Mouse (Mus musculus) forebrain, embryonic 11.5 days (tissue): Measurements from ENCODE around the gene Picalm. TPM values are rescaled to one million over a fixed set of nuclear protein-coding genes. Genes with fewer than 3 reads are reported as not detected.

ENCODE experiments used
- ATAC-seq: fragments of 200-750 bp; cut with Nextera tagmentation; replicated peaks from 2 replicates; pipeline ENCODE4 v1.8.0; 2017; ENCODE audit warnings: moderate TSS enrichment; ENCODE audit not compliant: low FRiP score
- DNase-seq: peaks from one replicate; pipeline ENCODE4 v3.0.0-alpha.2; 2017; ENCODE audit warnings: low spot score
- H3K27ac ChIP-seq: fragments of 300-500 bp; sonication (generic); 2 replicates; pipeline ENCODE4 v1.5.1; 2014; ENCODE audit warnings: low read depth, low read length
- H3K27me3 ChIP-seq: fragments of 300-500 bp; sonication (generic); 2 replicates; pipeline ENCODE4 v1.6.1; 2014; ENCODE audit warnings: mild to moderate bottlenecking, low read length, mixed read lengths; ENCODE audit not compliant: control insufficient read depth, insufficient read depth
- H3K36me3 ChIP-seq: fragments of 300-500 bp; sonication (generic); 2 replicates; pipeline ENCODE4 v1.6.1; 2014; ENCODE audit warnings: mild to moderate bottlenecking, low read length, moderate library complexity, mixed read lengths; ENCODE audit not compliant: control insufficient read depth, insufficient read depth
- H3K4me1 ChIP-seq: fragments of 300-500 bp; sonication (generic); replicated peaks from 2 replicates; pipeline ENCODE4 v1.6.1; 2014; ENCODE audit warnings: low read length, mixed read lengths; ENCODE audit not compliant: control insufficient read depth, insufficient read depth
- H3K4me2 ChIP-seq: fragments of 300-500 bp; sonication (generic); 2 replicates; pipeline ENCODE4 v1.6.1; 2014; ENCODE audit warnings: low read depth, mild to moderate bottlenecking, low read length, moderate library complexity, mixed read lengths; ENCODE audit not compliant: severe bottlenecking
- H3K4me3 ChIP-seq: fragments of 300-500 bp; sonication (generic); 2 replicates; pipeline ENCODE4 v1.5.1; 2014; ENCODE audit warnings: low read depth, low read length
- H3K9ac ChIP-seq: fragments of 300-500 bp; sonication (generic); 2 replicates; pipeline ENCODE4 v1.6.1; 2014; ENCODE audit warnings: low read length
- H3K9me3 ChIP-seq: fragments of 300-500 bp; sonication (generic); 2 replicates; pipeline ENCODE4 v1.6.1; 2016; ENCODE audit warnings: low read length, mixed read lengths; ENCODE audit not compliant: control insufficient read depth
- WGBS: fragments of 180-500 bp; shearing (Covaris S2); extraction: QIAGEN DNeasy Blood & Tissue Kit; methylation state at CpG from one replicate; pipeline ENCODE4 v1.1.7; 2014; 5-methylcytosine and 5-hydroxymethylcytosine counted together
- polyA plus RNA-seq: library from polyadenylated mRNA; unstranded; fragments of >200 nt; fragmentation: Nextera tagmentation; extraction: Ambion mirVana; gene quantifications from 2 replicates; pipeline ENCODE4 v1.2.1, GENCODE M21; 2014

Gene Picalm
- polyA plus RNA-seq, 1 experiment from 2014 or later, result 36.7 TPM

DNA sequence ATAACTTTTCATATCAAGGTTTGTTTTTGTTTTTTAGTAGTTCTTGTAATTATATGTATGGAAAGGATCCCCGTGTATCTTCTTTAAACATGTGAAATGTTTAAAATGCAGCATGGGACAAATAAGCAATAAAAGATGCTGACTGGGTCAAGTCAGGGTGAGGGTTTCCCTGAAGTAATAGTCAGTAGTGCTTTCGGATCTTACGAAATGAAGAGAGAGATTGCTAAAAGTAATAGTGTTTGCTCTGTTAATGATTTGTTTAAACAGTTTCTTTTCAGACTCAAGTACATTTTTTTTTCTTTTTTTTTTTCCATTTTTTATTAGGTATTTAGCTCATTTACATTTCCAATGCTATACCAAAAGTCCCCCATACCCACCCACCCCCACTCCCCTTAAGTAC, 10.3 kb downstream of the Picalm start:
- Histone ChIP-seq H3K9me3 (no peaks in the 10 kb centered on the region), H3K4me1 (no peaks in the 10 kb centered on the region), H3K4me3 (no peak overlapping the region), H3K4me2 (no peak overlapping the region), H3K36me3 (no peaks in the 10 kb centered on the region), H3K27me3 (no peaks in the 10 kb centered on the region), H3K9ac (no peak overlapping the region), H3K27ac (no peak overlapping the region)
- DNase-seq, result no peak
- 87% methylated on average over 3 of the region's 3 CpGs for WGBS
- ATAC-seq, result no peak

DNA sequence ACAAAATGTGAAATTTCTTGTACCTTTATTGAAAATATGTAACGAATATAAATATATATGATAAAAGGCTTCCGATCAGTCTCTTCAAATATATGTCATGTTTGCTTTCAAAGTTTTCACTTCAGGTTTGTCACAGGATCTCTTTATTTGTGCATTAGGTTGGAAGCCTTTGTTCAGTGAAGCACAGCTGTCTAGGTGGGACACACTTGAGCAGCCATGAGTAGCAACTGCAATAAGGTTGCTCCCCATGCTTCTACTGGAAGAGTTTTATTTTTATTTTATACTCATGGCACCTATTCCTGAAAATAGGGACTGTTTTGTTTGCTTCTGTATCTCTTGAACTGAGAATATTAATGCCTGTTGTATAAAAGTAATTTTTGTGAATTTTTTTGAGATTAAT, 14.3 kb downstream of the Picalm start:
- H3K9me3 ChIP-seq, result no peaks in the 10 kb centered on the region
- H3K36me3 ChIP-seq, result no peaks in the 10 kb centered on the region
- H3K4me2 ChIP-seq, result no peak overlapping the region
- 94% methylated on average over 2 of the region's 2 CpGs for WGBS
- no peak overlapping the region for H3K9ac ChIP-seq
- no peak overlapping the region for H3K4me3 ChIP-seq
- ATAC-seq (no peak), DNase-seq (no peak)
- H3K27me3 ChIP-seq, result no peaks in the 10 kb centered on the region
- no peaks in the 10 kb centered on the region for H3K4me1 ChIP-seq
- H3K27ac ChIP-seq, result no peak overlapping the region

DNA sequence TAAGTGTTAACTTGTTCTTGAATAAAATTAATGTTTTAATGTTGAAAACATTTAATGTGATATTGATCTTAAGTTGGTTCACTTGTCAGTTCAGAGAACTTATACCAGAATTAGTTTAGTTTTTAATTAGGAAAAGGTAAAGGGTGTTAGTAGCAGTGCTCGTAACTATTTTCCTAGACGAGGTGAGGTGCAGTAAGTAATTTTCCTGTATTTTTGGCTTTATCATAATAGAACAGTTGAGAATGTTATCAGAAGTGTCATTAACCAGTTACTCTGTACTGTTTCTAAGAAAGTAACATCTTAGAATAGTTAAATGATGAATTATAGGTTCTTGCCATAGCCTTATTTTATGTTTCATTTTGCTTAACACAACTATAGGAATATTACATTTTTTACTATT, 15.0 kb downstream of the Picalm start:
- no peaks in the 10 kb centered on the region for H3K27me3 ChIP-seq
- 91% methylated on average over 2 of the region's 2 CpGs for WGBS

DNA sequence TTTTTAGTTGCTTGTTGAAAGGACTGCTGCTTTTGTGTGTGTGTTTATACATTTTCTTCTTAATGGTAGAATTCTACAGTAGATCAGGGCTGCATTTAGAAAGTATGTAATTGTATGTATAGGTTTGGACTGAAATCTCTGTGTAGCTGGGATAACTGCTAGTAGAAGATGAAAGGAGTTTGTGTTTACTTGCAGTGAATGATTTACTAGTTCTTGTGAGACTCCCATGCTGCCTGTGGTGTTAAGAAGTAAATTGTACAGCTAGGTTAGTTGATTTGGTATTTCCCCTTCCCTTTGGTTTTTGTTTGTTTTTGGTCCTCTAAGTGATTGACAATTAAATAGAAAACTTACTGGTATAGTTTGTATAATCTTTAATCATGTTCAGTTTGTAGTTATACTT, 15.4 kb downstream of the Picalm start:
- Histone ChIP-seq H3K36me3 (no peaks in the 10 kb centered on the region), H3K4me2 (no peak overlapping the region), H3K9me3 (no peaks in the 10 kb centered on the region), H3K4me1 (no peaks in the 10 kb centered on the region), H3K27ac (no peak overlapping the region), H3K9ac (no peak overlapping the region), H3K27me3 (no peaks in the 10 kb centered on the region), H3K4me3 (no peak overlapping the region)
- no peak for DNase-seq
- ATAC-seq, result no peak

More for the DNA sequence above, 15.0 kb downstream of the Picalm start:
- ATAC-seq, result no peak
- no peaks in the 10 kb centered on the region for H3K36me3 ChIP-seq
- no peak for DNase-seq
- H3K9me3 ChIP-seq, result no peaks in the 10 kb centered on the region
- no peak overlapping the region for H3K27ac ChIP-seq
- no peak overlapping the region for H3K4me2 ChIP-seq
- H3K4me3 ChIP-seq, result no peak overlapping the region
- no peaks in the 10 kb centered on the region for H3K4me1 ChIP-seq
- no peak overlapping the region for H3K9ac ChIP-seq

DNA sequence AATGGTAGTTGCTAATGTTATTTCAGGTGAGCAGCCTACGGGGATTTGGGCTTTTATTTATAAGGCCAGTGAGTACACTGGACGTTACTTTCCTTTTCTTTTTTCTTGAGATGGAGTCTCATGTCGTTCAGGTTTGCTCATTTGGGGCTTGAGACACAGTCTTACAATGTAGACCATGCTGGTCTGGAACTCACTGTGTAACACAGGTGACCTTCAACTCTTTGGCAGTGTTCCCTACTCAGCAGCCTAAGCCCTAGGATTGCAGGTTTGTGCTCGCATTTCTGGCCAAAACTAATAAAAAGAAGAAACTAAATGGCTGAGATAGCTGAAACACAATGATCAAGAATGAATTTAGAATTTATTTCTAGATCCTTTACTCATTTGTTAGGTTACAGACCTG, 15.9 kb downstream of the Picalm start:
- H3K4me1 ChIP-seq, result no peaks in the 10 kb centered on the region
- H3K27me3 ChIP-seq, result no peaks in the 10 kb centered on the region
- H3K4me2 ChIP-seq, result no peak overlapping the region
- 75% methylated on average over 4 of the region's 4 CpGs for WGBS
- ATAC-seq, result no peak
- H3K27ac ChIP-seq, result no peak overlapping the region
- H3K36me3 ChIP-seq, result no peaks in the 10 kb centered on the region
- no peak overlapping the region for H3K9ac ChIP-seq
- DNase-seq, result no peak
- H3K9me3 ChIP-seq, result no peaks in the 10 kb centered on the region
- H3K4me3 ChIP-seq, result no peak overlapping the region

DNA sequence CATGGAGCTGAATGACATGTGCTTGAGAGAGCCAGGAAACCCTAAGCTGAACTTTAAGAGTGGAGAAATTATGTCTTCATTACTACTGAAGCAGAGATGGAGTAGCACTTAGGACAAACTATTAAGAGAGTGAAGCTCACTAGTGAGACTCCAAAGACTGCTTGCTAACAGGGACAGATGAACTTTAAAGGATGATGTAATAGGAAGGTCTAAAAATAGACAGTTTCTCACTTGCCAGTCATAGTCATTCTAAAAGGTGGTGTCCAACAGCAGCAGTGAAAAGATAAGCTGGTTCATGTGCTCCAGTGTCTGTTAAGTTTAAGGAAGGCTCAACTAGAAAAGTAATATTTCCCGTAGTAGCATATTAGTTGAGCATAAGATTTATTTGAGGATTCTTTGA, 16.3 kb downstream of the Picalm start:
- DNase-seq, result no peak
- 86% methylated on average over 1 of the region's 1 CpGs for WGBS
- Histone ChIP-seq H3K4me1 (no peaks in the 10 kb centered on the region), H3K27ac (no peak overlapping the region), H3K4me3 (no peak overlapping the region), H3K4me2 (no peak overlapping the region), H3K9me3 (no peaks in the 10 kb centered on the region), H3K27me3 (no peaks in the 10 kb centered on the region), H3K36me3 (no peaks in the 10 kb centered on the region), H3K9ac (no peak overlapping the region)
- no peak for ATAC-seq

DNA sequence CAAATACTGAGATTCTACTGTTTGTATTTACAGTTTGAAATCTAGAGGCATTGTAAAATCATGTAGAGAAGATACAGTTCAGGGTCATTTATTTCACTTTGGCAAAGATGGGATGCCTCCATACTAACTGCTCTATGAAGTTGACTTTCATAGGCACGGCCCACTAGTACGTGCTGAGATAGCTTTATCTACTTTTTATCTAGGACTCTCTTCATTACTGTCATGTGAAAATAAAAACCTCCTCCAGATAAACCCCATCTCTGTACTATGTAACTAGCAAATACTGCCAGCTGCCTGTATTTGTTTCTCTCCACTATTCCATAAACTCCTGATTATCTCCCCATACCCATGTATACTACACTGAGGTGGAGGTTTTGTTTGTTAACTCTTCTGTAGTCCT, 18.0 kb downstream of the Picalm start:
- no peak for ATAC-seq
- no peak overlapping the region for H3K4me2 ChIP-seq
- no peak for DNase-seq
- no peaks in the 10 kb centered on the region for H3K36me3 ChIP-seq
- H3K27ac ChIP-seq, result no peak overlapping the region
- no peaks in the 10 kb centered on the region for H3K4me1 ChIP-seq
- no peaks in the 10 kb centered on the region for H3K27me3 ChIP-seq
- H3K9me3 ChIP-seq, result no peaks in the 10 kb centered on the region
- no peak overlapping the region for H3K9ac ChIP-seq
- H3K4me3 ChIP-seq, result no peak overlapping the region
- 87% methylated on average over 2 of the region's 2 CpGs for WGBS

DNA sequence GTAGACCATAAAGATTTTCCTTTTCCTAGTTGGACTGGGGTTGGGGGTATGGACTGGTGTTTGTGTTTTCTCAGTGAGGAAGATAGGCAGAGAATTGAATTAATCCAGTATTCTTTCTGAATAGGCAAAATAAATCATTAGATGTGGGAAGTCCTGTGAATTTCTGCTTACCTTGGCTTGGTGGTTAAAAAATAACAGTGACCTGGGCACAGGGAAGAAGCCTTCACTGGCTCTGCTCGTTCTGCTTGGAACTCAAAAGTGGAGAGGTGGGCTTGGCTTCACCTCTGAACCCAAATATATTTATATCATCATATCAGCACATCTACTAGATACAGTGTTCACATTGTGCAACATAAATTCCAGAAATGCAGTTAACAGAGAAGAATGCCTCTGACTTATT, 18.5 kb downstream of the Picalm start:
- Histone ChIP-seq H3K27ac (no peak overlapping the region), H3K4me3 (no peak overlapping the region), H3K9ac (no peak overlapping the region), H3K36me3 (no peaks in the 10 kb centered on the region), H3K4me2 (no peak overlapping the region), H3K27me3 (no peaks in the 10 kb centered on the region), H3K4me1 (no peaks in the 10 kb centered on the region), H3K9me3 (no peaks in the 10 kb centered on the region)
- ATAC-seq, result no peak
- 79% methylated on average over 1 of the region's 1 CpGs for WGBS
- no peak for DNase-seq

DNA sequence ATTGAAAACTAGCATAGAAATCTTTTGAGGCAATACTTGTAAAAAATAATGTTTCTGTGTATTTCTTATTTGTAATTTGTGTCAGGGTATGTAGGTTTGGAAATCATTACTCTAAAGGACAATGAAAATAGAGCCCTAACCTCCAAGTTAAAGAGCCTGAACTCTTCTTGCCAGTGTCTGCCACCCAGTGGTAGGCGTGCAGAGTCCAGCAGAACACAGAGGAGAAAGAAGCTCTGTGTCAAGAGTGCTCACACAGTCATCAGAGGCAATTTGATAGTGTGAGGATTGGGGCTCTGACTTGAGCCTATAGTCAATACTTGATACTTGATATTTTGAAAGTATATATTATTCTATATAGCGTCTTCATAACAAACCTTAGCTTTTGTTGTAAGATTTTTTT, 20.3 kb downstream of the Picalm start:
- ATAC-seq (0 out of 2 replicates have a peak, but pooled peaks have one; percentile 67), DNase-seq (peak; percentile 56)
- Histone ChIP-seq H3K36me3 (no peaks in the 10 kb centered on the region), H3K27ac (no peak overlapping the region), H3K4me1 (no peaks in the 10 kb centered on the region), H3K4me3 (no peak overlapping the region), H3K9ac (no peak overlapping the region), H3K9me3 (no peaks in the 10 kb centered on the region), H3K4me2 (no peak overlapping the region), H3K27me3 (no peaks in the 10 kb centered on the region)
- WGBS, result 48% methylated on average over 2 of the region's 2 CpGs
